ENCODE assay signal across 11 mouse cellular contexts in the genomic region with DNA sequence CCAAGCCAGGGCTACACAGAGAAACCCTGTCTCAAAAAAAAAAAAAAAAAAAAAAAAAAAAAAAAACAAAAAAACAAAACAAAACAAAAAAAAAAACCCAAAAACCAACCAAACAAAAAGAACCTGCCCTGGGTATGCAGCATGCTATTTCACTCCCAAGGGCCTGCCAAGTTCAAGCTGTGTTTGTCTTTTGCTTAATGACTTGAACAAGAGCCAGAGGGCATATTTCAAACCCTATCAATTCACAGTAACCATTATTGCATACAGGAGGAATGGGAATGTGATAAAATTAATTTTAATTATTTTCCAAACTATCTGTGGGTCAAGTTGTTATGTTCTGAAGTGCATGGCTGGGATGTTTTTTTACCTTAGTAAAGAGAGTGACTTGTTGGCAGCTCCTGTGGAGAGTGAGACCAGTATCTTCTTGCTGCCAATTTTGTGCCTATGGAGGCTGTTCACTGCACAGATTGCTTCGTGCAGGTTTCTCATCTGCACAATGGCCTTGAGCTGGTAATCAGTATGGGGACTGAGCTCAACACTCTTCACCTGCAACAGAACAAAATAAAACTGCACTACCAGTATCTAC.
"Had no signal": no experiment of that assay in that cellular context is flagged by ENCODE, and none has a peak within 500 bp of the region (broad histone marks: within the 10 kb centered on the region; RNA-seq: fewer than 3 reads in every experiment).

No protein-coding gene starts in this region.

- H3K4me3 ChIP-seq: kidney, embryonic 15.5 days; limb, embryonic 15.5 days; liver, embryonic 15.5 days; midbrain, embryonic 10.5 days; myocyte; neural tube, embryonic 15.5 days had no signal

- H3K4me1 ChIP-seq: kidney, embryonic 15.5 days; limb, embryonic 15.5 days; liver, embryonic 15.5 days; midbrain, embryonic 10.5 days; neural tube, embryonic 15.5 days had no signal

- DNase-seq: kidney, postnatal 14 days; lung, embryonic 14.5 days; lung, postnatal 10 days; midbrain, embryonic 14.5 days had no signal

- H3K27ac ChIP-seq: kidney, embryonic 15.5 days; limb, embryonic 15.5 days; liver, embryonic 15.5 days; midbrain, embryonic 10.5 days; neural tube, embryonic 15.5 days; stomach, postnatal 0 days had no signal

- H3K9me3 ChIP-seq: kidney, embryonic 15.5 days; limb, embryonic 15.5 days; liver, embryonic 15.5 days; midbrain, embryonic 10.5 days; neural tube, embryonic 15.5 days had no signal

- H3K4me2 ChIP-seq: kidney, embryonic 15.5 days; limb, embryonic 15.5 days; liver, embryonic 15.5 days; lung, embryonic 14.5 days; neural tube, embryonic 15.5 days had no signal

- H3K27me3 ChIP-seq: kidney, embryonic 15.5 days; limb, embryonic 15.5 days; liver, embryonic 15.5 days; neural tube, embryonic 15.5 days had no signal

- H3K9ac ChIP-seq: kidney, embryonic 15.5 days; limb, embryonic 15.5 days; liver, embryonic 15.5 days; lung, embryonic 14.5 days; neural tube, embryonic 15.5 days had no signal
